Mouse (Mus musculus): ENCODE results near the gene Ttc41. TPM values are rescaled to one million over a fixed set of nuclear protein-coding genes. Genes with fewer than 3 reads are reported as not detected.
A peak's percentile ranks its signal among the peaks of the same experiment; 100 is the strongest.

Ttc41 gene
- polyA plus RNA-seq, 1 experiment from 2014 or later: 2.5 TPM

DNA sequence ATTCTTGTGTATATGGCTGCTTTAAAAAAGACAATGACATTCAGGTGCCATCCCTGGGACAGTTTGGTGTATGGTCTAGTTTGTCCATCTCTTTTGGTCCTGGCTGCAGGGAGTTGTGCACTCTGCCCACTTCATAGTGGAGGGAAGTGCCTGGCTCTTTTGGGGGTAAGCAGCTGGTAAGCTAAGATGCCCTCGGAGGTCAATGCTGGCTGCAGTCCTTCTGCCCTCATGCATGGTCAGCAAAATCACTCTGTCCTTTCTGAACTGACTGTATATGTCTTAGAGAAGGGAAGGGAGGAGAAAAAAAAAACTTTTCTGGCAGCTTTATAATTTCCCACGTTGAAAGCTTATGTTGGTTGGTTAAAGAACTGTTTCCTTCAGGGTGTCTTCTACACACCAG, 79.8 kb downstream of the Ttc41 start:
- H3K9ac ChIP-seq (replicated peaks): no peak overlapping the region
- H3K9me3 ChIP-seq: no peaks in the 10 kb centered on the region
- H3K36me3 ChIP-seq: no peaks in the 10 kb centered on the region
- no peak overlapping the region for H3K4me3 ChIP-seq (replicated peaks)
- H3K4me2 ChIP-seq: no peak overlapping the region
- ATAC-seq (ENCODE audit: insufficient number of reproducible peaks, insufficient read depth, low FRiP score, low TSS enrichment, low read depth): no peak
- WGBS: 76% methylated on average over 2 of the region's 2 CpGs
- H3K27me3 ChIP-seq: peaks cover 7% of the 10 kb centered on the region; the same call in 1 of the 2 replicates
- peaks cover 20% of the 10 kb centered on the region for H3K4me1 ChIP-seq (replicated peaks)
- H3K27ac ChIP-seq: no peak overlapping the region

DNA sequence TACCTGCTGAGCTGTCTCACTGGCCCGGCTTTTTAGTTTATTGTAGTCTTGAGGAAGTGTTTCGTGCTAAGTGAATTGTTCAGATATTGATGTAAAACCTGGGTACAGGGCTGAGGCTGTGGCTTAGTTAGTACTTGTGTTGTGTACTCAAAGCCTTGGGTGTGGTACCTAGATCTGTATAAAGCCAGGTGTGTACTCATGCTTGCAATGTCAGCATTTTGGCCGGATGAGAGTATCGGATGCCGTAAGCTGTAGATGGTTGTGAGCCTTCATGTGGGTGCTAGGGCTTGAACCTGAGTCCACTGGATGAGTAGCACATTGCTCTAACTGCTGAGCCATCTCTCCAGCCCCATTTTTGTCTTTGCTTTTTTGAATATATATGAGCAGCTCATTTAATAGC, 80.5 kb downstream of the Ttc41 start:
- peaks cover 1% of the 10 kb centered on the region; the same call in 1 of the 2 replicates for H3K27me3 ChIP-seq
- ATAC-seq (ENCODE audit: insufficient number of reproducible peaks, insufficient read depth, low FRiP score, low TSS enrichment, low read depth): no peak
- H3K9ac ChIP-seq (replicated peaks): no peak overlapping the region
- H3K4me3 ChIP-seq (replicated peaks): no peak overlapping the region
- H3K4me1 ChIP-seq (replicated peaks): peaks cover 20% of the 10 kb centered on the region
- H3K27ac ChIP-seq: no peak overlapping the region
- H3K36me3 ChIP-seq: no peaks in the 10 kb centered on the region
- H3K9me3 ChIP-seq: no peaks in the 10 kb centered on the region
- H3K4me2 ChIP-seq: no peak overlapping the region
- 90% methylated on average over 5 of the region's 5 CpGs for WGBS

DNA sequence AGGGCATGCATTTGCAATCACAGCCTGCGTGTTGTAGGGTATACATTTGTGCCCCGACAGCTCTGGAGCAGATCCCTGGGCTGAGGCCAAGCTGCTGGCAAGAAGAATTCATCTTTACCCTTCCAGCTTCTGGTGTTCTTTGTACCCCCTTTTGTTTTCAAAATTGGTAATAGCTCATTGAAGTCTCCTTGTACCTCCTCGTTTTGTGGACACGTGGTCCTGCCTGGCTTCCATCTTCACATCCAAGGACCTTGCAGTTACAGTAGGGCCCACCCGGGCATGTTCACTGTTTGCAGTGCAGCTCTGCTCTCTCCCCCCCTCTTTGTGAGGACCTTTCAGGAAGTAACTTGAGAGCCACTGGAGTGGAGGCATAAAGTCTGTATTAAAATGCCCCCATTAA, 82.6 kb downstream of the Ttc41 start:
- no peak for ATAC-seq (ENCODE audit: insufficient number of reproducible peaks, insufficient read depth, low FRiP score, low TSS enrichment, low read depth)
- H3K9me3 ChIP-seq: no peaks in the 10 kb centered on the region
- WGBS: 57% methylated on average over 5 of the region's 5 CpGs
- H3K36me3 ChIP-seq: no peaks in the 10 kb centered on the region
- H3K9ac ChIP-seq (replicated peaks): no peak overlapping the region
- no peak overlapping the region for H3K4me3 ChIP-seq (replicated peaks)
- H3K27ac ChIP-seq: 0 out of 2 replicates have a peak overlapping the region, but pooled peaks have one; percentile 29
- H3K27me3 ChIP-seq: no peaks in the 10 kb centered on the region
- peaks cover 7% of the 10 kb centered on the region for H3K4me1 ChIP-seq (replicated peaks)
- no peak overlapping the region for H3K4me2 ChIP-seq

DNA sequence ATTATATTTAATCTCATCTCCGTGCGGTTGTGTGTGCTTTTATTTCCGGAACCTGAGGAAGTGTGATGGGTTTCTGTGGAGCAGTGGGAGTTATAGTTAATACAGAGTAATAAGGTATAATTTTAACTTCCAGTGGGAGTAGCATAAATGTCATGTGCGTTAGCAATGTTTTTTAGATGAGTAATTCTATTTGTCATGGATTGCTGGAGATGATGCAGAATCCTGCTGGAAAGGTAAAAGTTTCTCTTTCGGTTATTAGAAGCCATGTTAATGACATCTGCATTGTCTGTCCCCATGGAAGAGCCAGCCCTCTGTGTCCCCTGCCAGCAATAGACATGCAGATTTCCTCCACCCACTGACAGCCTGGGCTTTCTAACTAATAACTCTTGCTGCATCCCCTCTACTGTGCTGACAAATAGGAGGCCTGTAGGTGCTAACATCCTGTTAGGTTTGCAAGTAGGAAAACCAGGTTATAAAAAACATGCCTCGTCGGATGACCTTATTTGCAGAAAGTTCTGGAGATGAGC, 83.6 kb downstream of the Ttc41 start:
- ATAC-seq (ENCODE audit: insufficient number of reproducible peaks, insufficient read depth, low FRiP score, low TSS enrichment, low read depth): no peak
- Histone ChIP-seq H3K36me3 (no peaks in the 10 kb centered on the region), H3K4me1 (replicated peaks) (peaks cover 7% of the 10 kb centered on the region), H3K9ac (replicated peaks) (no peak overlapping the region), H3K4me3 (replicated peaks) (no peak overlapping the region), H3K4me2 (no peak overlapping the region), H3K9me3 (no peaks in the 10 kb centered on the region), H3K27me3 (no peaks in the 10 kb centered on the region), H3K27ac (no peak overlapping the region)
- 86% methylated on average over 7 of the region's 7 CpGs for WGBS

DNA sequence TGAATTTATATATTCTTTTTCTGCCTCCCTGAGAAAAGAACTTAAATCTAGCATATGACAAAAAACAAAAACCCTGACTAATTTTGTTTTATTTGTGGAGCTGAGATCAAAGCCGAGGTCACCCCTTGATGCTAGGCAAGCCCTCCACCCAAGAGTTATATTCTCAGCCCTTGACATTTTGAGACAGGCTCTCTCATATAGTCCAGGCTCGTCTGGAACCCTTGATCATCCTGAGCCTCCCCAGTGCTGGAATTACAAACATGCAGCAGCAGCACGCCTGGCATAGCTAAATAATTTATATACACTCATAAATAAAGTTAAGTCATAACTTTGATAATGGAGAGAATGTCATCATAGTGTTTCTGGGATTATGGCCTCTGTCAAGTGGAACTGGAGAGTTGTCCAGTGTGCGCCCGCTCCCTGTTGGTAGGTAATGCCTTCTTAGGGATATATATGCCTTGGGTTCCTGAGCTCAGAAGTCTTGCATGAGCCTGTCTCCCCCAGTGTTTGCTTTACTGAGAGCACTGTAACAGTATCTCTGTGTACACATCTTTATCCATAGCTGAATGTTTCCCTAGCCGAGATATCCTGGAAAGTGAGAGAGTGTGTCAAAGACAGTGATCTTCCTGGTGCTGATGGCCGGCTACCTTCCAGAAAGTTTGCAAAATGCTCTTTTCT, 86.0 kb downstream of the Ttc41 start:
- H3K27ac ChIP-seq: no peak overlapping the region
- no peaks in the 10 kb centered on the region for H3K9me3 ChIP-seq
- WGBS: 70% methylated on average over 7 of the region's 7 CpGs
- peaks cover 7% of the 10 kb centered on the region for H3K4me1 ChIP-seq (replicated peaks)
- H3K36me3 ChIP-seq: no peaks in the 10 kb centered on the region
- no peak overlapping the region for H3K4me3 ChIP-seq (replicated peaks)
- no peaks in the 10 kb centered on the region for H3K27me3 ChIP-seq
- ATAC-seq (ENCODE audit: insufficient number of reproducible peaks, insufficient read depth, low FRiP score, low TSS enrichment, low read depth): no peak
- no peak overlapping the region for H3K9ac ChIP-seq (replicated peaks)
- H3K4me2 ChIP-seq: no peak overlapping the region

DNA sequence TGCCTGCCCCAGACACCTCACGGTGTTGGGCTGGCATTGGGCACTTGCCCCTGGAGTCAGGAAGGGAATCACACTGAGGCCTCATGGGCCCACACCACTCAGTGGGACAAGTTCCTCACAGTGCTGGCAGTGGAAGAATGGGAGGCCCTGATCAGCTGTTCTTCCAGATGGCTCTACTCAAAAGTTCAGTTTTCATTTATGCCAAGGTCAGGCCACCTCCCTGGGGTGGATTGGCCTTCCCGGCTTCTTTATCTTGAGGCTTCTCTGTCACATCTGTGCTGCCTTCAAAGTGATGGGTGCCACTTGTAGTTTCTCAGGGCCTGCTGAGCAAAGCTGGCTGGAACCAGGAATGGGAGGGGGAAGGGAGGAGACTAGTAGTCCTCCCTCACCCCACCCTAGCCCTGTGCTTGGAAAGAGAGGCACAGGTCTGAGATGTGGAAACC, 87.9 kb downstream of the Ttc41 start:
- Histone ChIP-seq H3K27ac (no peak overlapping the region), H3K36me3 (no peaks in the 10 kb centered on the region), H3K9me3 (no peaks in the 10 kb centered on the region), H3K4me3 (replicated peaks) (no peak overlapping the region), H3K27me3 (no peaks in the 10 kb centered on the region), H3K9ac (replicated peaks) (no peak overlapping the region), H3K4me1 (replicated peaks) (no peaks in the 10 kb centered on the region), H3K4me2 (no peak overlapping the region)
- no peak for ATAC-seq (ENCODE audit: insufficient number of reproducible peaks, insufficient read depth, low FRiP score, low TSS enrichment, low read depth)
- 55% methylated on average over 2 of the region's 2 CpGs for WGBS

DNA sequence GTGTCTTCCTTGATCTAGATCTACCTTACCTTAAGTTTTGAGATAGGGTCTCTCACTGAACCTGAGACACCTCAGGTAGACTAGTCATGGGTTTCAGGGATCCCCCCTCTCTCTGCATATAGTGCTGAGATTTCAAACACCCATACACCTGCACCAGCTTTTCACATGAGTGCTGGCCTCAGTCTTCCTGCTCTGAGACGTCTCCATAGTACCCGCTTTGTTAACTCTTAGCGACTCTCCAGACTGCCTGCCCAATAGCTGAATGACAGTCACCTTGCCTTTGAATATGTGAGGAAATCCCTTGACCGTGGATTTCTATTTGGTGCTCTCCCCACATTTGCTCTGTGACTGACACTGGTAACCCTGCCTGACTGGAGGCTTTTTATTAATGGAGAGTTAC, 88.6 kb downstream of the Ttc41 start:
- Histone ChIP-seq H3K27ac (no peak overlapping the region), H3K4me2 (no peak overlapping the region), H3K4me3 (replicated peaks) (no peak overlapping the region), H3K9me3 (no peaks in the 10 kb centered on the region), H3K4me1 (replicated peaks) (no peaks in the 10 kb centered on the region), H3K9ac (replicated peaks) (no peak overlapping the region), H3K27me3 (no peaks in the 10 kb centered on the region), H3K36me3 (no peaks in the 10 kb centered on the region)
- ATAC-seq (ENCODE audit: insufficient number of reproducible peaks, insufficient read depth, low FRiP score, low TSS enrichment, low read depth): no peak
- 86% methylated on average over 4 of the region's 4 CpGs for WGBS

DNA sequence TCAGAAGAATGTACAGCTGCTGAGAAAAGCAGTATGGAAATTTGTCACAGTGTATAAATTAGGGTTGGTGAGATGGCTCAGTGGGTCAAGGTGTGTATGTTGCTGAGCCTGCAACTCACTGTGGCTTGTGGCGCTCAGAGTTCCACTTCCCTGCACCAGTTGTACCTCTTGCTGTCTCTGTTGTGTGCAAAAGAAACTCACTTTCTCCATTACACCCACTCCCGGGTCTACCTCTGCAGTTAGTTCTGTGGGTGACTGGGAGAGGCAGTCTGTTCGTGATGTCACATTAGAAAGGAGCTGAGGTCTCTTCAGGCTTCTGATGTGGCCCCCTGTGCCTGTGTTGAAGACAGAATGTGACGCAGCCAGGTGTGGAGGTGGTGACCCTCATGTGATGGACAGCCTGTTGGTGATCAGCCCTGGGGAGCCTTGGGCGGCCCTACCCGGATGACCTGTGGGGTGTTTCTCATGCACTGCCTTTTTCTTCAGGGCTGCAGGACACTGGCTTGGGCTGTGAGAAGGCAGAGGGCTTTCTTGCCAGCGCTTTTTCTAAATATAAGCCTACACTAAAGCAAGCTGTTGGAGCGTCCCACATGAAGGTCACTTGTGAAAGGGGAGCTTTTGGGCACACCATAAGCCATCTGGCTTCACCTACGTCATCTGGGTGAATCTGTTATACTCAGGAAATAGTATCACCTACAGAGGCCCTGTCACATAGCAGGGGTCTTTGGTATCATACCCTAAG, 89.4 kb downstream of the Ttc41 start:
- no peaks in the 10 kb centered on the region for H3K27me3 ChIP-seq
- no peak; the same call in 1 of the 2 replicates for ATAC-seq (ENCODE audit: insufficient number of reproducible peaks, insufficient read depth, low FRiP score, low TSS enrichment, low read depth)
- H3K4me2 ChIP-seq: no peak overlapping the region
- 91% methylated on average over 9 of the region's 9 CpGs for WGBS
- H3K27ac ChIP-seq: no peak overlapping the region
- no peaks in the 10 kb centered on the region for H3K9me3 ChIP-seq
- H3K9ac ChIP-seq (replicated peaks): no peak overlapping the region
- H3K4me1 ChIP-seq (replicated peaks): no peaks in the 10 kb centered on the region
- no peak overlapping the region for H3K4me3 ChIP-seq (replicated peaks)
- H3K36me3 ChIP-seq: no peaks in the 10 kb centered on the region

DNA sequence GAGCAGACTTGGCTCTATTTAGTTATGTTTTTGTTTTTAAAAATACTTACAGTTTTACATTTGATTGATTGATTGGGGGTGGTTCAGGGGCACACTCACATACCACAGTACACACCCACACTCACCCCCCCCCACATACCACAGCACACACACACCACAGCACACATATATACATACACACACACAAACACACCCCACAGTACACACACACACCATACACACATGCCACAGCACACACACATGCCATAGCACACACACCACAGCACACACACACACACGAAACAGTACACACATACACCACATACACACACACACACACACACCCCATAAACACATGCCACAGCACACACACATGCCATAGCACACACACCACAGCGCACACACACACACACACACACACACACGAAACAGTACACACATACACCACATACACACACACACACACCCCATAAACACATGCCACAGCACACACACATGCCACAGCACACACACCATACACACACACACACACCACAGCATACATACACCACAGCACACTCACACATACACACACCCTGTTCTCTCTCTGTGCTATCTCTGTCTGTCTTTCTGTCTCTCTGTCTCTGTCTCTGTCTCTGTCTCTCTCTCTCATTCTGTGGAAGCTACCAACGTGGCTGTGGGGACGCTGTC, 90.6 kb downstream of the Ttc41 start:
- no peak overlapping the region for H3K27ac ChIP-seq
- H3K4me3 ChIP-seq (replicated peaks): no peak overlapping the region
- ATAC-seq (ENCODE audit: insufficient number of reproducible peaks, insufficient read depth, low FRiP score, low TSS enrichment, low read depth): no peak
- H3K9me3 ChIP-seq: no peaks in the 10 kb centered on the region
- 93% methylated on average over 5 of the region's 5 CpGs for WGBS
- no peaks in the 10 kb centered on the region for H3K27me3 ChIP-seq
- H3K36me3 ChIP-seq: no peaks in the 10 kb centered on the region
- no peaks in the 10 kb centered on the region for H3K4me1 ChIP-seq (replicated peaks)
- H3K4me2 ChIP-seq: no peak overlapping the region
- H3K9ac ChIP-seq (replicated peaks): no peak overlapping the region

DNA sequence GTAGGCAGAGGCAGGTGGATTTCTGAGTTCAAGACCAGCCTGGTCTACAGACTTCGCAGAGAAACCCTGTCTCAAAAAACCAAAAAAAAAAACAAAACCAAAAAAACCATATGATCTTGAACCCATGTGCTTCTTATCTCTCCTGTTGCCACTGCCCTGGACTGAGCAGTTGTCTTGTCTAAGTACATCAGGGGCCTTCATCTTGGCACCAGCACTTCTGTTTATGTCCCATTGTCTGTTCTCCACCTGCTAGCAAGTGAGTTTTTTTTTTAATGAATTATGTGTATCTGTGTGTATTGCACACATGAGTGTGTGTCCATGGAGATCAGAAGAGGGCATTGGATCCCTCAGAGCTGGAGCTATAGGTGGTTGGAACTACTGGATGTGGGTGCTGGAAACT, 101.8 kb downstream of the Ttc41 start:
- H3K36me3 ChIP-seq: no peaks in the 10 kb centered on the region
- H3K27ac ChIP-seq: no peak overlapping the region
- 96% methylated on average over 1 of the region's 1 CpGs for WGBS
- no peak for ATAC-seq (ENCODE audit: insufficient number of reproducible peaks, insufficient read depth, low FRiP score, low TSS enrichment, low read depth)
- no peaks in the 10 kb centered on the region for H3K9me3 ChIP-seq
- H3K4me1 ChIP-seq (replicated peaks): peaks cover 6% of the 10 kb centered on the region; the same call in 1 of the 2 replicates
- no peak overlapping the region for H3K4me2 ChIP-seq
- H3K9ac ChIP-seq (replicated peaks): no peak overlapping the region
- no peak overlapping the region for H3K4me3 ChIP-seq (replicated peaks)
- H3K27me3 ChIP-seq: no peaks in the 10 kb centered on the region

Data from limb, embryonic 12.5 days (tissue).